Mouse (Mus musculus): ENCODE data around the gene Gm765.

Gene Gm765

DNA sequence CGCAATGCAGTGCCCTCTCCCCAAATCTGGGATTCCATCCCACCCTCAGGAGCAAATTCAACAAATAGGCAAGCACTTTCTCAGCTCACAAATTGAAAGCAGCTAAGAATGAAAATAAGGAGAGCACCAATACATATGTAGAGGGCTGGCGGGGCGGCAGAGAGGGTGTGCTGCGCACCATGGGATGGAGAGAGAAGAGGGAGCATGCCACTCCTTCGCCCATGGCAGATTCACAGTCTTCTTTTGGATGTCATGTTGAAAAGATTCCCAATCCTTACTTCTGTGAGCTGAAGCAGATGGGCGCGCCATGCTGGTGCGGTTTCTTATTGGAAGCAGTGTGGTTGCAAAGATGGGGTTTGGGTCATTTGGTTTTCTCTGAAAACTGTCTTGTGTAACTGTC is 118.6 kb downstream of the Gm765 start:
- ATAC-seq (ENCODE audit: insufficient number of reproducible peaks, low FRiP score, low TSS enrichment), result no peak

DNA sequence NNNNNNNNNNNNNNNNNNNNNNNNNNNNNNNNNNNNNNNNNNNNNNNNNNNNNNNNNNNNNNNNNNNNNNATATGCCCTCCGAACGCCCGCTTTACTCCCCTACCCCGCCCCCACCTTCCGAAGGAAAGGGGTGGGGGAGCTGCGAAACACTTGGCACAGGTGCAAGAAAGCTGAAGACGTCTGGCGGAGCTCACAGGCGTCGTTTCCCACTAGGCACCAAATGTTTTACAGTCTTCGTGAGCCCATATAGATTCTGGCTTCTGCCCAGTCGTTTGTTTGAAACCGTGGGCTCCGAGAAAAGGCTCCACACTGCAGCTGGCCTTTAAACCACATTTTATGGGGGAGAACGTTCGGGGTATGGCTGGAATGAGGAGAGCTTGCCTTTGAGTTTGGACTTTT is 120.6 kb downstream of the Gm765 start:
- no peak for ATAC-seq (ENCODE audit: insufficient number of reproducible peaks, low FRiP score, low TSS enrichment)

DNA sequence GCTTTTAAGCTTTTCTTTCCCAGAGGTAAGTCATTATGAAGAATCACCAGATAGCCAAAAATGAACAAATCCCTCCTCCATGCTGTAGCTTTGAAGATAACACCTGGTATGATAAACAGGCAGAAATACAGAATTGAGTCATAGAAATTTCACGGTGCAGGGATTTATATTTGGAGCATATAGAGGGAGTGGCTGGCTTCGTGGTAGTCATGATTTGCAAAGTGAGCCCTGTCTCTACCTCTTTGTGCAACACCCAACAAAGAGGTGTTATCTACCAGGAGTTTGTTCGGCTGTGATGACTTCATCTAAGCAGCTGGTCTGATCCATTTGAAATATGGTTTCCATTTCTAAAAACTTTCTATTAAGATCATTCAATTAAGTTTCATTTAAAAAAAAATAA is 130.3 kb downstream of the Gm765 start:
- no peak for ATAC-seq (ENCODE audit: insufficient number of reproducible peaks, low FRiP score, low TSS enrichment)

DNA sequence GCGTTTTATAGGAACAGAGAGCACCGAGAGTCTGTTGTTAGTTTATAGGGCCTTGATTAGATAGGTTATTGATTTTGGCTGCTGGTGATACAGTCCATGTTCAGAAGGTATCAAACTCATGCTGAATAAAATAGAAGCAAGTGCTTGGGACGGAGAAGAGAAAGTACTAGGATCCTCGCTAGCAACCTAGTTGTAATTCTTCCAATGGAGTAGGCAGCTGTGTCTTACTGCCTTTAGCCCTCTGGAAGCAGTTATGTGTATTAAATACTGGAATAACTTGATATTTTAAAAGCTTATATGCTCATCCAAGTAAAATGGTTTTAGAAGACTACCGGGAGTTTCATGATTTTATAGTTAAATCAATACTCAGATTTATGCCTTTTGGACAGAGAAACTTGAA is 132.3 kb downstream of the Gm765 start:
- ATAC-seq (ENCODE audit: insufficient number of reproducible peaks, low FRiP score, low TSS enrichment), result no peak

DNA sequence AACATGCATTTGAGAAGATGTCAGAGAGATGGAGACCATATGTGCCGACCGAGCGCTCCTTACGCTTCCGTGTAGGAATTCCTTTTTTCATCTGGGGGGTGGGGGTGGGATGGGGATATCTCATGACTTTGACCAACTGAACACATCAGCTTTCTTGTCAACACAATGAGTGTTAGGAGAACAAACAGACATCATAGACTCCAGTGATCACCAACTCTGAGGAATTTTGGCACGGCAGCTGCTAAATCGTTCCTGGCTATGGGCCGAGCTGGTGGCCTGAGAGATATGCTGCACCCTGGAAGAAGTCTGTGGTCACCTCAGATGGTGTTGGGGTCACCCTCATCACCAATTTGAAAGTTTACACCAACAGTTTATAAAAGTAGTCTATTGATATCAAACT is 134.5 kb downstream of the Gm765 start:
- no peak for ATAC-seq (ENCODE audit: insufficient number of reproducible peaks, low FRiP score, low TSS enrichment)

DNA sequence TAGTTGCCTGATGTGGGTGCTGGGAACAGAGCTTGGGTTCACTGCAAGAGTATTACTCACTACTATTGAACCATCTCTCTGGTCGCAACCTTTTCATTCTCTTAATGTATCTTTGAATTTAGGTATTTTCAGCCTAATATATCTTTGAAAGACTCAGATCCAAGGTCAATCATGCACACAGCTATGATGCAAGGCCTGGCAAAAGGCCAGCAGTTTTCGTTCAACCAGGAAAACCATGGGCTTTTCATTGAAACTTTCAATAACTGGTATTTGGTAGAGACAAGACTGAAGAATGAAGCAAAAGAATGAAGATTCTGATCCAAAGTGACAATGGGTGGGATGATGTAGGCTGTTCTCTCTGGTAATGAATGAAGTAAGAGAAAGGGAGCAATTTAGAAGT is 143.8 kb downstream of the Gm765 start:
- no peak for ATAC-seq (ENCODE audit: insufficient number of reproducible peaks, low FRiP score, low TSS enrichment)

DNA sequence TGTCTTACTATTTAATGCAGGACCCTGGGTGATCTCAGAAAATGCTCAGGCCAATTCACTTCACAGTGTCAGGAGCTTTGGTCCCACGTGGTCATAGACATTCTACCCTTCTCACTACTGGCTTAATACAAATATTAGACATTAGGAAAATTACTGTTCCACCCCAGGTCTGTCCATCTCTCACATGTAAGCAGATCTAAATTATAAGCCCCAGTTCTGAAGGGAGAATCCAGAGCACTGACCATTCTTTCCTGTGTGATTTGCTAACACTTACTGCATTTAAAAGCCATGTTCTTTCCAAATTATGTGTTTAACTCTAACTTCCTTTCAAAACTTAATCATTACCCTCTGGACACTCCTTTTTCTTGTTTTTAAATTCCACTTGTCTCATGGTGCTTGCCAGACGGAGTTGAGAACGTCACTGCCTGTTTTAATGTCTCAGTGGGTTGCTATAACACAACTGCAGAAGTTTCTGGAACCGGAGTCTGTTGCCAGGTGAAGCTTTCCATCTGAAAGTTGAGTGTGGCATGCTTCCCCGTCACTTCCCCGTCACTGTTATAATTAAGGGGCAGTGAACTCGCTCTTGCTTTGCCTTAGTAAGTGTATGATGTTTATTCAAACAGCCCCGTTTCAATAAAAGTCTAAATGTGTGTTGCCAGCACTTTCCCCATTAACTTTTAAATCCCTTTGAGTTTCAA is 151.7 kb downstream of the Gm765 start:
- no peak for ATAC-seq (ENCODE audit: insufficient number of reproducible peaks, low FRiP score, low TSS enrichment)
